In the genomic region with DNA sequence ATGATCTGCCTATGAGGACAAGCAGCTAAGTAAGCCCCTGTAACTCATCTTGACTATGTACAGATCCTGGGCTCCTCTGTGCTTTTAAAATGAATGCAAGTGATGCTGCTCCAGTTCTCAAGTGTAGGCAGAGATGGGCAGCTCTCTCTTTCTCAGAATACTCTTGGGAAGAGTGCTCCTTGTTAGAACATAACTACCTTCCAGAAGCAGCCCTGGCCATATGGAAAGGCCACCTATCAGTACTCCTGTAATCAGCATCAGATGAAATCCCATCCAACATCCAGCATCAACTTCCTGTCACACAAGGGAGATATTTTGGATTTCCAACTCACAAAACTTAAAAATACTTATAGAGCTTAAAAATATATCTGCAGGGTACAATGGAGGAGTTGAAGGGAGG, we compare ENCODE assay signal across 27 mouse cellular contexts.
"Had no signal": no experiment of that assay in that cellular context is flagged by ENCODE, and none has a peak within 500 bp of the region (broad histone marks: within the 10 kb centered on the region; RNA-seq: fewer than 3 reads in every experiment).

No protein-coding gene starts in this region.

- H3K9ac ChIP-seq: forebrain, postnatal 0 days; heart, embryonic 13.5 days; heart, embryonic 15.5 days; hindbrain, embryonic 13.5 days; hindbrain, embryonic 15.5 days; kidney, embryonic 15.5 days; limb, embryonic 13.5 days; limb, embryonic 15.5 days; liver, embryonic 12.5 days had no signal

- H3K4me2 ChIP-seq: heart, embryonic 11.5 days; heart, embryonic 13.5 days; heart, embryonic 15.5 days; hindbrain, embryonic 13.5 days; hindbrain, embryonic 15.5 days; kidney, embryonic 15.5 days; limb, embryonic 13.5 days; limb, embryonic 15.5 days; liver, embryonic 12.5 days had no signal

- H3K27ac ChIP-seq: heart, adult 2 months; heart, embryonic 13.5 days; heart, embryonic 15.5 days; hindbrain, embryonic 13.5 days; hindbrain, embryonic 15.5 days; hindbrain, postnatal 0 days; kidney, embryonic 15.5 days; kidney, postnatal 0 days; limb, embryonic 13.5 days; limb, embryonic 15.5 days; liver, embryonic 12.5 days had no signal

- H3K36me3 ChIP-seq: heart, embryonic 13.5 days; heart, embryonic 15.5 days; hindbrain, embryonic 13.5 days; hindbrain, embryonic 15.5 days; kidney, embryonic 15.5 days; limb, embryonic 13.5 days; limb, embryonic 15.5 days; liver, embryonic 12.5 days had no signal

- H3K4me1 ChIP-seq: heart, embryonic 13.5 days; heart, embryonic 15.5 days; hindbrain, embryonic 13.5 days; hindbrain, embryonic 15.5 days; kidney, embryonic 15.5 days; limb, embryonic 13.5 days; limb, embryonic 15.5 days; liver, embryonic 12.5 days had no signal

- ATAC-seq: forebrain, postnatal 0 days; hindbrain, postnatal 0 days; intestine, embryonic 16.5 days; liver, embryonic 12.5 days had no signal

- DNase-seq: forebrain, postnatal 0 days; gastrocnemius, postnatal 14 days; gastrocnemius, postnatal 36 days; heart, adult 11 months; heart, adult 2 months; heart, postnatal 14 days; heart, postnatal 36 days; kidney, adult 11 months; kidney, adult 2 months; kidney, adult 9 months; kidney, postnatal 14 days; kidney, postnatal 36 days; layer of hippocampus, adult 9-11 months; layer of hippocampus, postnatal 36 days; left cerebral cortex, postnatal 4 days had no signal

- H3K4me3 ChIP-seq: heart, adult 2 months; heart, embryonic 13.5 days; heart, embryonic 15.5 days; hindbrain, embryonic 13.5 days; hindbrain, embryonic 15.5 days; kidney, embryonic 15.5 days; limb, embryonic 13.5 days; limb, embryonic 15.5 days; liver, embryonic 12.5 days had no signal

- H3K27me3 ChIP-seq: heart, embryonic 13.5 days; heart, embryonic 15.5 days; hindbrain, embryonic 13.5 days; hindbrain, embryonic 15.5 days; kidney, embryonic 15.5 days; limb, embryonic 13.5 days; limb, embryonic 15.5 days; liver, embryonic 12.5 days had no signal

- H3K9me3 ChIP-seq: heart, embryonic 13.5 days; heart, embryonic 15.5 days; hindbrain, embryonic 13.5 days; hindbrain, embryonic 15.5 days; kidney, embryonic 15.5 days; limb, embryonic 13.5 days; limb, embryonic 15.5 days; liver, embryonic 12.5 days had no signal
